Mouse (Mus musculus): ENCODE measurements around the gene Ccp110.

DNA sequence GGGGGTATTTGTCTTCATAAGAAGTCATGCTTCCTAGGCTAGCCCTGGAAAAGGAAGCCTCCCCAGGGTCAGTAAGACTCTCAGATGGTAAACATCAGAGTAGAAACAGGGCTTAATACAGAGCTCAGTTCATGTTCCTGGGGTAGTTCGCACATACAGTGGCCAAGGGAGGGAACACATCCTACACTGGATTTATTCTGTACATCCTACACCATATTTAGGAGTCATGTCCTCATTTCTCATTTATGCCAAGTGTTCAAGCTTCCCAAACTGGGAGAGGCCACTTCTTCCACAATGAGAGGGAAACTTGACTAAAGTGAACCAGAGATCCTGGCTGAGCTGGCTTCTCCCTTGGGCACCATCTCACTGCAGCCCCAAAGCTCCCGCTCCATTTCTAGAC, 44.6 kb upstream of the Ccp110 start:
- no peak for TF ChIP-seq MYOD1 (IDR thresholded peaks at IDR 0.05; ENCODE audit: control insufficient read depth, insufficient read length, low read depth)
- TF ChIP-seq CTCF (IDR thresholded peaks at IDR 0.05; ENCODE audit: control insufficient read depth, insufficient read depth, insufficient read length): no peak
- TF ChIP-seq MYOG (IDR thresholded peaks at IDR 0.05; ENCODE audit: control insufficient read depth, extremely low read depth, insufficient read length): no peak
- TF ChIP-seq MAX (IDR thresholded peaks at IDR 0.05): no peak
- no peak for TF ChIP-seq USF1 (IDR thresholded peaks at IDR 0.05; ENCODE audit: low read depth)
- no peak for TF ChIP-seq FOSL1 (IDR thresholded peaks at IDR 0.05; ENCODE audit: insufficient read depth, low read length, poor library complexity, severe bottlenecking)

All from C2C12 (cell line).